Mouse (Mus musculus) cerebellum, postnatal 4 days (tissue): ENCODE results near the gene Syn2.

Experiments used
- DNase-seq, 2 experiments: peaks; one replicate each; pipeline ENCODE4 v3.0.0; 2022; ENCODE audit warnings: low spot score in 2 of 2, mixed read lengths in 1 of 2

Syn2 gene

DNA sequence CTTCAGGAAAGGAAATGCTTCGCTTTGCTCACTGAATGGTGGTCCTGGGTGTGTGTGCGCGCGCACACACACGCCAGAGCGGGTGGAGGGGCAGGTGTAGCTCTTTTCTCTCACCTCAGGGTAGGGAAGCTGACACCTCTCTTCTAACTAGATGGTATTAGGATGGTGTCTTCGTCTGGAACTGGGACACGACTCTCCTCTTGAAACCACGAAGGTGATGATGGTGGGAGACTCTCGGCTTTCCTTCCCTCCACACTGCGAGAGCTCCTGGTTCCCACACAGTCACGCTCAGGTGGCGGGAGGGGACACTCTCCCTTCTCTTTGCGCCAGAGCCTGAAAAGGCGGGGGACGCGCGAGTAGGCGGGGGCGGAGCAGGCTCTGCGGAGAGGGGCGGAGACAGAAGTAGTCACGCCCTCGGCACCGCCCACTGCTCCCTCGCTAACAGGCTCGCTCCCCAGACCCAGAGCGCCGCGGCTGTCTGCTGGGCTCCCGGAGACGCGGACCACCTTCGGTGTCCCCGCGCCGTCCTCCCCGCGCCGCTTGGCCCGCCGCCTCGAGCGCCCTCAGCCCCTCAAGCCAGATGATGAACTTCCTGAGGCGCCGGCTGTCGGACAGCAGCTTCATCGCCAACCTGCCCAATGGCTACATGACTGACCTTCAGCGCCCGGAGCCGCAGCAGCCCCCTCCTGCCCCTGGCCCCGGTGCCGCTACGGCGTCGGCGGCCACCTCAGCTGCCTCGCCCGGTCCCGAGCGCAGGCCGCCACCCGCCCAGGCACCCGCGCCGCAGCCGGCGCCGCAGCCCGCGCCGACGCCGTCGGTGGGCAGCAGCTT is at the start of gene Syn2:
Syn2 (plus strand) TSS at position 402 of the 831 bp plus-strand sequence.
- DNase-seq = peak; percentile 89 to 93

- peak in 1 of 2 experiments; percentile 32 for DNase-seq
Measured at GRCm38 (mm10) chr6:115085274-115085841, 49.3 kb upstream of the Syn2 start.

DNA sequence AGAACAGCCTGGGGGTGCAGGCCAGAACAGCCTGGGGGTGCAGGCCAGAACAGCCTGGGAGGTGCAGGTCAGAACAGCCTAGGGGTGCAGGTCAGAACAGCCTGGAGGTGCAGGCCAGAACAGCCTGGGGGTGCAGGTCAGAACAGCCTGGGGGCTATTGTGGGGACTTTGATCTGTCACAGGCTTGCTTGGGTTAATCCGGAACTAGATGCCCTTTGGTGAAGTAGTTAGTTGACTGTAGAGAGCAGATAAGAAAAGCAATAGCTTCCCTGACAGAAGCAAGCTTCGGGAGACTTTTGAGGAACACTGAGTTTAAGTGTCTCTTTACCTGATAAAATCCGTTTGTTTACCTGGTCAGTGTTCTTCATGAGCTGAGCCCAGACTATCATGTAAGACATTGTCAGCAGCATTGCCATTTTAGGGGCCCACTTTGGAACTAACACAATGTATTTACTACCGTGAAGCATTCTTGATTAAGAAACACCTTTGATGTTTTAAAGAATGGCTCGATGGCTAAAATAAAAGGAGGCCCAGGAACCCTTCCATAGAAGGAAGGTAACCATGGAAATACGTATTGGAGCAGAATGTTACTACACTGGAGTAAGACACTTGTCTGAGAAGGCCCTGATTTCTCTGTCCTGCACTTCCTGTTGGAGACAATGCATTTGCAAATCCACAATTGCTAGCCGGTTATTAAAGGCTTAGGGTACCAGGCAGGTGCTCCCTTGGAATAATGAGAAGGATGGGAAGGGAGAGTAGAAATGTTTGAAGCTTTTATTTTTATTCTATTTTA is 46.2 kb upstream of the Syn2 start:
- no peak for DNase-seq

GRCm38 (mm10) chr6:115091737-115092136 is 43.0 kb upstream of the Syn2 start:
- no peak for DNase-seq

DNA sequence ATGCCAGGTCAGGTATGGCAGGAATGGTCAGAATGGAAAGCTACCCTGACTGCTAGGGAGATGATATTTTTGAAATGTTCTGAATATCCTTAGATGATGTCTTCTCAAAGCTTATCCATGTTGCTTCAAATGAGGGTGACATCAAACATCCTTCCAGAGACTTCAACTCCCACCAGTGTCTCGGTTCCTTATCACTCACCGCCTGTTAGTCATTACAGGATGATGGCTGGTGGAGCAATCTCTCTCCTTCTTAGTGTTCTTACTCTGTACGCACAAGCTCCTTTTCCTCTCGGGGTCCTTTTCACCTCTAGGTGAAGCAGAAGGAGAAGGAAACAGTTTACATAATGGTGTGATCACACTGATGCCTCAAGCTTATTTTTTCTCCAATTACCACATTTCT is 32.2 kb upstream of the Syn2 start:
- DNase-seq = no peak

DNA sequence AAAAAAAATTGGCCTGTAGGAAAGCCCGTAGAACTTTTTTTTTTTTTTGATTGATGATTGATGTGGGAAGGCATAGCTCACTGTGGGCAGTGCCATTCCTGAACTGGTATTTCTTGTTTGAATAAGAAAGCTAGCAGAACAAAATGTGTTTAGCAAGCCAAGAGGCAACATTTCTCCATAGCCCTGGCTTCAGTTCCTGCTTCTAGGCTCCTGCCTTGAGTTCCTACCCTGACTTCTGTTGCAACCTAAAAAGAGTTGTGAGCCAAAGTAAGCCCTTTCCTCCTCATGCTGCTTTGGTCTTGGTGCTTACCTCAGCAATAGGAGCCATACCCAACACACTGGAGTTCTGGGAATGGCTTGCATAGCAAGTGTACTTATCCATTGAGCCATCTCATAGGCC is 23.3 kb upstream of the Syn2 start:
- no peak for DNase-seq

- no peak for DNase-seq
Measured at GRCm38 (mm10) chr6:115122181-115122580, 12.5 kb upstream of the Syn2 start.

DNA sequence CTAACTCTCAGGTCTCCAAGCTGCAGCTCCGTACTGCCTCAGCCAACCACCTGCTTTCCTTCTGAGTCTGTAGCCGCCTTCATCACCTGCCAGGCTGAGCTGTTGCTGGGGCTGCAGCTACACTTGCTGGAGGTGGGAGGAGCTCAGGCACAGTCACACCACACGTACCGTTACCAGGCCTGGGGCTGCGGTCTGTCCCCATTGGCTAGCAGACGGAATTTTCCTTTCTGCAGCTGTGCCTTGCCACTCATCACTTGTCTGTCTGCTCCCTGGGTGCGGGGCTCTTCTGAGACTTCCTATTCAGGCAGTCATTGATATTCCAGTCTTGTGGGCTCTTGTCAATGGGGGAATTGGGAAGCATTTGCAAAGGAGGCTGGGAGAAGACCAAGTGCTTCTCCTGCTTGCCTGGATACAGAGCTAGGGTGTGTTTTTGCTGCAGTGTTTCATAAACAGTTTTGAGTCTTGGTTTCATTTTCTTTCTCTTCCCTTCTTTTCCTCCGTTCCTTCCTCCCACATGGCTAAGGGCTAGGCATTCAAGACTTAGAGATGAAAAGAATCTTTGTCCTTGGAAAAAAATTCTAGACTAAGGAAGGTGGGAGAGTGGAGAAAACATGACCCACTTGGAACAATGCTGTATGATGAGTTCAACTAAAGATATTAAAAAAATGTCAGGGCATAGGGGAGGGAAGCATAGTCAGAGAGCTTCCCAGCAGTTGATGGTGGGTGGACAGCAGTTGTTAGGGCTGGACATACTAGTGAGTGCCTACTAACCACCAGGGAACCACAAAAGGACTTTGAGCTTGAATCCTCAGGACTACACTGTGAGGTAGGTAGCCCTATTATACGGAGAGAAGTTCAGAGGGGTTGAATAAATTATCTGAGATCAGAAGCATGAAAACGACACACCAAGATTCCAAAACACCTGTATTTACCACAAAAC is 11.2 kb upstream of the Syn2 start:
- DNase-seq = peak; percentile 29 to 57

- DNase-seq = peak; percentile 37 to 84
Measured at GRCm38 (mm10) chr6:115124675-115125357, 9.9 kb upstream of the Syn2 start.

DNA sequence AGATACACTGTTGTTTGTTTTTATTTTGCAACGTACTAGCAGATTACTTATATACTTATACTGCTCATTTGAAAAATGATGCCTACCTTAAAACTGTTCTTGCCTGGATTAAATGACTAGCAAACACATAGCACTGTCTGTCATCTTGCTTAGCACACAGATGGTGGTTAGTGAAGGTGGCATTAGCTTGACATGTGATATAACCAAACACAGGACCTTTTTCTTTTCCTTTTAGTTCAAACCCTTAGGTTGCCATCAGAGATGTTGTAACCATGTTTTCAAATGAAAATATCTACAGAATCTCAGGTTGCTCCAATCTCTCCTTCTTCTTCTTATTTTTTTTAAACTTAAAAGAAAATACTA is 9.4 kb upstream of the Syn2 start:
- no peak for DNase-seq

GRCm38 (mm10) chr6:115126232-115126785 is 8.4 kb upstream of the Syn2 start:
- DNase-seq = peak in 1 of 2 experiments; percentile 54

DNA sequence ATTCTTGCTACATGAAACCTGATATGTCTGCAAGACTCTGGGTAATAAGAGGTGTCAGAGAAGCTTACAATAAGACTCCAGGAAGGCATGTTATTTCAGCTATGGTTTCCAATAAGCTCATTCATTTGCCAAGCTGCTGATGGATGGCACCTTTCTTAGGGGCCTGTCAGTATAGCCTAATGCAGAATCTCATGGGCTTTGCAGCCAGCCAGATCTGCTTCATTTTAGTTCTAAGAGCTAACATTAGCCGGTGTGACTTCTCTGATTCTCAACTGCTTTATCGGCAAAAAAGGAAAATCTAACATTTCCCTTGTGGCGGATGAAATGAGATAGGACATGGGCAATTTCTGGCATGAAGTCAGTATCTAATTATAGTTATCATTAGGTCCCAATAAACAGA is 7.9 kb upstream of the Syn2 start:
- DNase-seq = no peak

DNA sequence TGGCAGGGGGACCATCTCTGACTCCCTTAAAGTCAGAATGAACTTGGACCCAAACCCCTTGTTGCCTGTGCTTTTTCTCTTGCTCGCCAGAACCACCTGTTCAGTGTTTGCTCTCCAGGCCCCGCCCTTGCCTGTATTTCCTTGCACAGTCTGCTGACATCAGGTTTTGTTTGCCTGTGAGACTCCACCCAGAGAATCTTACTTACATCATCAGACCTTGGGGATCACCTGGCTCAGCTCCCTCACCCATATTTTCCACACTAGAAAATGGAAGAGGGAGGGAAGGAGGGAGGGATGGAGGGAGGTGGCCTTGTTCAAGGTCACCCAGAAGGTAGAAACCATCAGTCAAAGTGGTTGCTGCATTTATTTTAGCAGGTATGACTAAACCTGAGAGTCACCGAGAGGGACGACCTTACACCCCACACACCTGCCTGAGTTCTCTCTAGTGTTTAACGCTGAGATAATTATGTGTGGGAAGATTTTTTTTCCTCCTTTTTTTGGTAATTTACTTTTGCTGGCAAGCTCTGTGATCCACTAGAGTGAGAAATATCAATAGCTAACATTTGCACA is 7.4 kb upstream of the Syn2 start:
- DNase-seq = no peak

DNA sequence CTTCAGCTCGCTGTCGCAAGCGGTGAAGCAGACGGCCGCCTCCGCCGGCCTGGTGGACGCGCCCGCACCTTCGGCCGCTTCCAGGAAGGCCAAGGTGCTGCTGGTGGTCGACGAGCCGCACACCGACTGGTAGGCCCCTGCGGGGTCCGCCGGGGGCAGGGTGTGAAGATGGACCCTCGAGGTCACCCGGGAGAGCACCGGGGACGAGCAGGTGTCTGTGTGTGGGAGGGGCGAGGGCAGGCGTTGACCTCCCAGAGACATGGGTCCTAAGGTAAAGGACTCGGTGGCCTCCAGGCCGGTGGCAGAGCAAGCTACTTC is 589 bp downstream of the Syn2 start:
- no peak for DNase-seq

DNA sequence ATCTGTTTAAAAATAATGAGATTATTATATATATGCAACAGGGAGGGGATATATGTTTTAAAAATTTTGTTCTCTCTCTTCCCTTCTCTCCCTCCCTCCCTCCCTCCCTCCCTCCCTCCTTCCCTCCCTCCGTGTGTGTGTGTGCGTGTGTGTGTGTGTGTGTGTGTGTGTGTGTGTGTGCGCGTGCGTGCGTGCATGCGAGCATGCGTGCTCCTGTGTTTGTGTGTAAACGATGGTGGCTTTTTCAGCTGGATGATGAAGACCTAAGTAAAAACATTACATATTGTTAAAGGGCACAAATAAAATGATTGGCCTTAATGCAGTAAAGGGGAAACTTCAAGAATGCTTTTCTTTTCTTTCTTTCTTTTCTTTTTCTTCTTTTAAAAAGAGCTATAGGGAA is 1.5 kb downstream of the Syn2 start:
- no peak for DNase-seq

DNA sequence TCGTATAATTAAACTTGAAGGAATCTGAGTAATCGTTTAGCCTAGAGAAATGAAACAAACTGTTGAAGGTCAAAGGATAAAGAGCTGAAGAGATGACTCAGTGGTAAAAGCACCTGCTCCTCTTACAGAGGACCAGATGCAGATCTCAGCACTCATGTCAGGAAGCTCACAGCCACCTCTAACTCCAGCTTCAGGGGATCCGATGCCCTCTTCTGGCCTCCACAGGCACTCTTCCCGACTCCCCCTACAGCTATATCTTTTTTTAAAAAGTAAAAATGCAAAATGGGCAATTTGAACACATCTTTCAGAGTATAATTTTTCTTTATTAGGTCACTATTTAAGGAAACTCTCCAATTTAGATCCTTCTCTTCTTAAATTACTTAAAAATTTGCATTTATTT is 6.7 kb downstream of the Syn2 start:
- no peak for DNase-seq

GRCm38 (mm10) chr6:115161175-115161574 is 26.5 kb downstream of the Syn2 start:
- DNase-seq = no peak

GRCm38 (mm10) chr6:115165863-115166470 is 31.3 kb downstream of the Syn2 start:
- no peak for DNase-seq

DNA sequence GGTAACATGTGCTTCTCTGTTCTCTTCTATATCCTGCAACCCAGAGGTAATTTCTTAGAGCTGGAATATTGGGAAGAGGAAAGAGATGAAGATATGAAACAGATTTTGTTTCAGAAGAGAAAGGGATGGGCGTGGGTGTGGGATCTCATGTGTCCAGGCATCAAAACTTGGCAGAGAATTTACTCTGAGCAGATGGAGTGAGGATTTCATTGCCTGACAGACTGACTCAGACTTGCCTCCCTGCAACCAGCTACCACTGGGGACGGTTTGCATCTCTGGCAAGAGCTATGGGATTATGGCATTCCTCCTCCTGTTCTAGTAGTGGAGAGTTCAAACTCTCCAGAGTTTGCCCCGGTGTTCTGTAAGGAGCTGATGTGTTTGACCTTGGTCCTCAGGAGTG is 34.2 kb downstream of the Syn2 start:
- DNase-seq = peak in 1 of 2 experiments; percentile 11

GRCm38 (mm10) chr6:115169518-115169917 is 34.8 kb downstream of the Syn2 start:
- no peak for DNase-seq
